Mouse (Mus musculus) heart, embryonic 12.5 days (tissue): Measurements from ENCODE around the gene Elfn2. TPM values are rescaled to one million over a fixed set of nuclear protein-coding genes. Genes with fewer than 3 reads are reported as not detected.

ENCODE experiments used
- ATAC-seq: fragments of 200-750 bp; cut with Nextera tagmentation; 2 replicates; pipeline ENCODE4 v1.8.0; 2017; ENCODE audit warnings: moderate TSS enrichment, moderate library complexity; ENCODE audit not compliant: insufficient number of reproducible peaks, low FRiP score
- H3K27ac ChIP-seq: fragments of 300-500 bp; sonication (generic); 2 replicates; pipeline ENCODE4 v1.5.1; 2016; ENCODE audit warnings: mild to moderate bottlenecking, moderate library complexity; ENCODE audit not compliant: poor library complexity, severe bottlenecking
- H3K27me3 ChIP-seq: fragments of 300-500 bp; sonication (generic); replicated peaks from 2 replicates; pipeline ENCODE4 v1.6.1; 2016; ENCODE audit warnings: mild to moderate bottlenecking, moderate library complexity
- H3K36me3 ChIP-seq: fragments of 300-500 bp; sonication (generic); 2 replicates; pipeline ENCODE4 v1.6.1; 2016; ENCODE audit warnings: mild to moderate bottlenecking, moderate library complexity
- H3K4me1 ChIP-seq: fragments of 300-500 bp; sonication (generic); replicated peaks from 2 replicates; pipeline ENCODE4 v1.6.1; 2016; ENCODE audit warnings: mild to moderate bottlenecking
- H3K4me2 ChIP-seq: fragments of 300-500 bp; sonication (generic); 2 replicates; pipeline ENCODE4 v1.6.1; 2016; ENCODE audit warnings: mild to moderate bottlenecking, moderate library complexity
- H3K4me3 ChIP-seq: fragments of 300-500 bp; sonication (generic); 2 replicates; pipeline ENCODE4 v1.5.1; 2016; ENCODE audit warnings: mild to moderate bottlenecking
- H3K9ac ChIP-seq: fragments of 300-500 bp; sonication (generic); 2 replicates; pipeline ENCODE4 v1.6.1; 2016; ENCODE audit warnings: mild to moderate bottlenecking, moderate library complexity
- H3K9me3 ChIP-seq: fragments of 300-500 bp; sonication (generic); replicated peaks from 2 replicates; pipeline ENCODE4 v1.6.1; 2016; ENCODE audit warnings: mild to moderate bottlenecking, moderate library complexity
- WGBS: fragments of 180-500 bp; shearing (Covaris S2); methylation state at CpG from one replicate; pipeline ENCODE4 v1.1.7; 2016; 5-methylcytosine and 5-hydroxymethylcytosine counted together
- polyA plus RNA-seq: library from polyadenylated mRNA; unstranded; fragments of >200 nt; fragmentation: Nextera tagmentation; extraction: Ambion mirVana; gene quantifications from 2 replicates; pipeline ENCODE4 v1.2.1, GENCODE M21; 2016

The Elfn2 gene
- polyA plus RNA-seq, 1 experiment from 2014 or later, result not detected

DNA sequence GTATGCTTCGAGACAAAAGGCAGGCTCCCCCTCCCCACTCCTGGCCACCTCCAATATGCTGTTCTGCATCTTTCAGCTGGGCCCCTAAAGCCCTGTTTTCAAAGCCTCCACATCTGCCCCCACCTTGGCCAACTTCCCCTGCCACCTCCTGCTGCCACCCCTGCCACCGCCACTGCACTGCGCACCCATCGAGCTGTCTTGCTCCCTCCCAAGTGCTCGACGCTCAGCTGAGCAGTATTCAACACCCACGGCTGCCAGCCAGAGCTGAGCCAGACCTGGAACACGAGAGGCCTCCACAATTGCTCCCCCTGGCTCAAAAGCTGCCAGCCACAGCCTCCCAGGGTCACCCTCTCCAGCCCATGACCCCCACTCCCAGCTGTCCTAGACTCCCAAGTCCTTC is 74.0 kb downstream of the Elfn2 start:
- H3K36me3 ChIP-seq, result no peaks in the 10 kb centered on the region
- ATAC-seq, result no peak
- no peak overlapping the region for H3K27ac ChIP-seq
- no peak overlapping the region for H3K4me2 ChIP-seq
- H3K9ac ChIP-seq, result no peak overlapping the region
- 45% methylated on average over 8 of the region's 8 CpGs for WGBS
- H3K4me3 ChIP-seq, result no peak overlapping the region
- peaks cover 9% of the 10 kb centered on the region; the same call in 1 of the 2 replicates for H3K4me1 ChIP-seq
- H3K27me3 ChIP-seq, result peaks cover 48% of the 10 kb centered on the region
- H3K9me3 ChIP-seq, result no peaks in the 10 kb centered on the region

DNA sequence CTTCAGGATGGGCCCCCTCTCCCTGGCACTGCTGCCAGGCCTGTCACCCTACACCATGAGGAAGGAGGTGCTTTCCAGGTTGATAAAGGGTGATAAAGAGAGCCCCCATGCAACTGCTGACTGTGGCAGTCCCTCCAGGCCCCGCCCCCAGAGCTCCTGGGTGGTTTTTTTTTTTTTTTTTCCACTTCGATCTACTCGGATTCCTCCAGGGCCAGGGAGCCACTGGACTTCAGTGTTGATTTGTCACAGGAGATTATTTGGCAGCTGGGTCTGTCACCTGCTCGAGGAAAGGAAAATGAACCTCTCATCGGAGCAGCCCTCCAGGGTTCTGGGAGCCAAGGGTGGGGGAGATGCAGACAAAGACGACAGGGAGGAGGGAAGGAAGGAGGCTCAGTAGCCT is 74.9 kb downstream of the Elfn2 start:
- H3K36me3 ChIP-seq, result no peaks in the 10 kb centered on the region

DNA sequence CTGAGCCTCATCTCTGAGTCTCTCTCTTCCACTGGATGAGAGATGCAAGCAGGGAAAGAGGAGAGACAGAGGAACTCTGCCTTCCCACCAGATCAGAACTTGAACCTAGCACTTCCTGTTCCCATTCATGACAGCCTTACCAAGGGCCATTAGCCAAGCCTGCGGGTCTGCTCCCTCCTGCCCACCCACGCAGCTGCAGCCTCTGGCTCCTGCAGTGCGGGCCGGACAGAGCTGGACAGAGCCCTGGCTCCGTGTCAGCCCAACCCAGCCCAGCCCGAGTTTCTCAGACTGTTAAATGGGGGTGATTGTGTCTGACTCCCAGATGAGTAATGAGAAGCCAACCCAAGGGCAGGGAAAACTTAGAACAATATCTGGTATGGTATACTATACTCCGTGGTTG is 83.3 kb downstream of the Elfn2 start:
- no peak overlapping the region for H3K27ac ChIP-seq
- WGBS, result 39% methylated on average over 7 of the region's 7 CpGs
- no peak for ATAC-seq
- no peaks in the 10 kb centered on the region for H3K36me3 ChIP-seq
- 0 out of 2 replicates have a peak, but pooled peaks cover 3% of the 10 kb centered on the region for H3K4me1 ChIP-seq
- H3K27me3 ChIP-seq, result peaks cover 59% of the 10 kb centered on the region
- H3K4me3 ChIP-seq, result no peak overlapping the region
- H3K9me3 ChIP-seq, result no peaks in the 10 kb centered on the region
- H3K9ac ChIP-seq, result no peak overlapping the region
- no peak overlapping the region for H3K4me2 ChIP-seq

More for the DNA sequence above, 74.9 kb downstream of the Elfn2 start:
- Histone ChIP-seq H3K27ac (no peak overlapping the region), H3K4me3 (no peak overlapping the region), H3K4me1 (peaks cover 6% of the 10 kb centered on the region; the same call in 1 of the 2 replicates), H3K9ac (no peak overlapping the region), H3K4me2 (no peak overlapping the region), H3K9me3 (no peaks in the 10 kb centered on the region), H3K27me3 (peaks cover 54% of the 10 kb centered on the region)
- ATAC-seq, result no peak
- 13% methylated on average over 6 of the region's 6 CpGs for WGBS

DNA sequence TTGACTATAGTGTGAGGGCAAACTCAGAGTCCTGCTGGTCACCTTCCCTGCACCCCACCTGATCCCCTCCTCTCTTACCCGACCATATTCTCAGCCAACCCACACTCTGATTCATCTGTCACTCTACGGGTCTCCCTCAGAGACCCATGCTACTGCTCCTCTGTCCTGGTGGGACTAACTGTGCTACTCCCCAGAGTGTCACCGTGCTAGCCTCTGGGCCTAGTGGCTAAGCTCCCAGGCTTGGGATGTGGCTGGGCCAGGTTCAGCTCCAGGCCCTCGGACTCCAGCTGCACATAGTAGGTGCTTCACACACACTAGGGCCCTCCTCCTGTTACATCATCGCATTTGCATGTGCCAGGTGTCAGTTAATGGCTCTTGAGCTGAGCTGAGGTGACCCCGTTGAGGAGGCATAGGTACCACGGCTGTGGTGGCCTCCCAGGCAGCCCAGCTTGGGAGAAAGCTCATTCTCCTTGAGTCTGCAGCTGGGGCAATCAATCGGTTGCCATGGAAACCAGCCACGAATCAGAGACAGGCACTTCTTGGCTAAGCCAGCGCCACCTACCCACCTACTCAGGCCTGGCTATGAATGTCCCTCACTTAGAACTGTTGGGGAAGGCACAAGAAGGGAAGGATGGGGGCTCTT is 84.4 kb downstream of the Elfn2 start:
- no peaks in the 10 kb centered on the region for H3K4me1 ChIP-seq
- no peak for ATAC-seq
- no peak overlapping the region for H3K4me2 ChIP-seq
- no peak overlapping the region for H3K9ac ChIP-seq
- H3K27me3 ChIP-seq, result peaks cover 54% of the 10 kb centered on the region
- H3K9me3 ChIP-seq, result no peaks in the 10 kb centered on the region
- no peaks in the 10 kb centered on the region for H3K36me3 ChIP-seq
- no peak overlapping the region for H3K27ac ChIP-seq
- no peak overlapping the region for H3K4me3 ChIP-seq
- WGBS, result 34% methylated on average over 10 of the region's 10 CpGs

DNA sequence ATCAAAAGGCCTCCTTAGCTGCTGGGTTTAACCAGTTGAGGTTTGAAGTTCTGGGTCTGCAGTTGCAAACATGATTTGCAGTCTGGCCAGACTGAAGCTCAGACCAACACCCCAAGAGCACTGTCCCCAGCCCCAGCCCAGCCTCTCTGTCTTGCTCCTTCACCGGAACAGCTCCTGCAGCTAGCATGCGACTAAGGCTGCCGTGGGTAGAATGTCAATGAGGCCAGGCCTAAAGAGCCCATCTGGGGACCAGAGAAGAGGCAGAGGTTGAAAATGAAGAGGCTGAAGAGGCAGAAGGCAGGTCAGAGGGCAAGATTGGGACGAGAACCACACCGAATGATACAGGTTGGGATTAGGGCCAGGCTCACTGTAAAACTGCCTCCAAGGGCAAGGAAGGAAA is 85.2 kb downstream of the Elfn2 start:
- Histone ChIP-seq H3K4me3 (no peak overlapping the region), H3K9ac (no peak overlapping the region), H3K9me3 (no peaks in the 10 kb centered on the region), H3K4me1 (no peaks in the 10 kb centered on the region), H3K27ac (no peak overlapping the region), H3K4me2 (no peak overlapping the region), H3K27me3 (peaks cover 58% of the 10 kb centered on the region), H3K36me3 (no peaks in the 10 kb centered on the region)
- ATAC-seq, result no peak
- 70% methylated on average over 5 of the region's 5 CpGs for WGBS

DNA sequence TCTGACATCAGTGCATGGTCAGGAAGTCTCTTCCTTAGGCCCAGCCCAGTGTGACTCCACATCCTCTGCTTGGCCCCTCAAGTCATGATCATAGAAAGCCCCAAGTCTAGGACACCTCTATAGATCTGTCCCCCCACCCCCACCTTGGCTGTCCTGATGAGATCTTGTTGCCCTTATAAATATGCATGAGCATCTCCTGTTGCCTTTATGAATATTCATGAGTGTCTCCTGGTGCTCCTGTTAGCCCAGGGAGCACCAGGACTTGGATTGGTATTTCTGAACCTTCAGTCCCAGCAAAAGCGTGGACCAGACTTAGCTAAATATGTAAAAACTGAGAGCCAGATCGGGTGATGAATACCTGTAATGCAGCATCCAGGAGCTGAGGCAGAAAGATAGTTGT is 86.2 kb downstream of the Elfn2 start:
- Histone ChIP-seq H3K4me3 (no peak overlapping the region), H3K9ac (no peak overlapping the region), H3K9me3 (no peaks in the 10 kb centered on the region), H3K36me3 (no peaks in the 10 kb centered on the region), H3K4me2 (no peak overlapping the region), H3K4me1 (no peaks in the 10 kb centered on the region), H3K27ac (no peak overlapping the region), H3K27me3 (peaks cover 51% of the 10 kb centered on the region)
- WGBS, result 55% methylated on average over 2 of the region's 2 CpGs
- ATAC-seq, result no peak

DNA sequence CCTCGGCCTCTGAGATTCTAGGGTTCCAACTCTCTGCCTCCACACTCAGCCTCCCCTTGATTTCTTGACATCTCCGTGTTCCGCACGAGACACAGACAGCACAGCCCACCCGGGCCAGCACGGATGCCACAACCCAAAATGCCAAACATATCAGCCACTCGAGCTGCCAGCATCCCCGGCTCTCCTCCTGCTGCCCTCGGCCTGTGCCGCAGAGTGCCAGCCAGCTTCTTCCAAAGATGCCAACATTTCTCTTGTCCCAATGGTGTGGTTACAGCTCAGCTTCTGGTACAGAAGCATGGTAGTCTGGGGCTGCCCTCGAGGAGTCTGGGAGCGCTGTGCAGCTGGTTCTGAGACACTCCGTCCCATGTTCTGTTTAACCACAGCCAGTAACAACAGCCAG is 92.3 kb downstream of the Elfn2 start:
- Histone ChIP-seq H3K36me3 (no peaks in the 10 kb centered on the region), H3K9ac (no peak overlapping the region), H3K4me2 (no peak overlapping the region), H3K4me3 (no peak overlapping the region), H3K4me1 (no peaks in the 10 kb centered on the region), H3K27me3 (peaks cover 36% of the 10 kb centered on the region; the same call in 1 of the 2 replicates), H3K27ac (no peak overlapping the region), H3K9me3 (no peaks in the 10 kb centered on the region)
- 83% methylated on average over 13 of the region's 13 CpGs for WGBS
- no peak for ATAC-seq

DNA sequence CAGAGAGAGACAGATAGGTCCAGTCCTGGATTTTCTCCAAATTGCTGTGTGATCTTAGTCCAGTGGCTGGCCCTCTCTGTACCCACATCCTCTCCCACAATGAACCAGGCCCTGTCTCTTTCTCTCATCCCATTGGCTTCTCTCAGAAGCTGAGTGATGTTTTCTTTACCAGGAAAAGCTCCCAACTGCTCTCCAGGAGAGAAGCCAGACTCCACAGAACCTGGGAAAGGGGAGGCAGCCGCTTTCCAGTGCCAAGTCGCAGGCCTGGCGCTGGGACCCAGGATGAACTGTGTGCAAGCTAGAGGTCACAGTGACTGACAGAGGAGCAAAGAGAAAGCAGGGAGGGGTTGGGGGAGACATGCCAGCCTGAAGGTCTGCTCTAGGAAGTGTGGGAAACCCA is 93.6 kb downstream of the Elfn2 start:
- Histone ChIP-seq H3K9me3 (no peaks in the 10 kb centered on the region), H3K4me3 (no peak overlapping the region), H3K27ac (no peak overlapping the region), H3K4me1 (no peaks in the 10 kb centered on the region), H3K9ac (no peak overlapping the region), H3K4me2 (no peak overlapping the region), H3K36me3 (no peaks in the 10 kb centered on the region), H3K27me3 (peaks cover 44% of the 10 kb centered on the region)
- WGBS, result 74% methylated on average over 3 of the region's 3 CpGs
- ATAC-seq, result no peak

DNA sequence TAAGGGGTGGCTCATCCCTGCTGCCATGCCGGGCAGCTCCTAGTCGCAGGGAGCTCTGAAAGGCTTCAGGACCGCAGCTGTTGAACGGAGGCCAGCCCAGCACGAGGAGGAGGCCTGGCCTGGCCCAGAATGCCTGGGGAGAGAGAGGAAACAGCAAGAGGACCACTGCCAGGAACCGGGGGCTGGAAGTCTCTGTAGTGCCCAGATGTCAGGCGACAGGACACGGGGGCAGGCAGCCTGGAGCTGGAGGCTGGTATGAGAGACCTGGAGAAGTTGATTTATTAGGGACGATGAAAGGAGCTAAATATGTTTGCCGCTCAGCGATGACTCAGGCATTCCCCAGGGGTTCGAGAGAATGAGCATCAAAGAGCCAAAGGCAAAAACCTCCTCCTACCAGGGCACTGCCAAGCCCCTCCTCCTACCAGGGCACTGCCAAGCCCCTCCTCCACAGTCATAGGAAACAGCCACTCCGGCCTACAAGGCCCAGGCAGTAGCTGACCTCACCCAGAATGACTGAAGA is 94.1 kb downstream of the Elfn2 start:
- Histone ChIP-seq H3K9ac (no peak overlapping the region), H3K4me1 (no peaks in the 10 kb centered on the region), H3K4me2 (no peak overlapping the region), H3K27me3 (peaks cover 49% of the 10 kb centered on the region), H3K36me3 (no peaks in the 10 kb centered on the region), H3K4me3 (no peak overlapping the region), H3K9me3 (no peaks in the 10 kb centered on the region), H3K27ac (no peak overlapping the region)
- WGBS, result 44% methylated on average over 13 of the region's 13 CpGs
- peak; percentile 71; the same call in 1 of the 2 replicates for ATAC-seq

DNA sequence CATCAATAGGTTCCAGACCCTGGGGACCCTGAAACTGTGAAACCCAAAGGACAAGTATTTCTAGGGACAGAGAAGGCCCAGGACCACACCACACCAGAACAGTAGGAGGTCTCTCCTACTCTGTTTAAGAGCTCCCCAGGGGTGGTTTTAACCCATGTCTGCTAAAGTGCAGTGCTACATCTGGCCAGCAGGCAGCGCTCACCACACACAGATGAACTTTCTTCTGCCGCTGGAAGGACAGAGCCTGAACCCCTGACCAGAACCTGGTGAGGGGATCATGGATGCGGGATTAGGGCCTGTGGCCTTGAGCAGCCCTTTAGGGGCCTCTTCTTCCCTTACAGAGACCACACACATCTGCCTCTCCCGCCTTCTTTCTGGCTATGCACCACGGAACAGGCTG is 95.1 kb downstream of the Elfn2 start:
- no peak for ATAC-seq
- Histone ChIP-seq H3K4me2 (no peak overlapping the region), H3K9me3 (no peaks in the 10 kb centered on the region), H3K4me1 (no peaks in the 10 kb centered on the region), H3K27ac (no peak overlapping the region), H3K27me3 (peaks cover 50% of the 10 kb centered on the region), H3K9ac (no peak overlapping the region), H3K4me3 (no peak overlapping the region), H3K36me3 (no peaks in the 10 kb centered on the region)
- 18% methylated on average over 5 of the region's 5 CpGs for WGBS
